Comparison of ENCODE assay signal across 9 mouse cellular contexts in the genomic region with DNA sequence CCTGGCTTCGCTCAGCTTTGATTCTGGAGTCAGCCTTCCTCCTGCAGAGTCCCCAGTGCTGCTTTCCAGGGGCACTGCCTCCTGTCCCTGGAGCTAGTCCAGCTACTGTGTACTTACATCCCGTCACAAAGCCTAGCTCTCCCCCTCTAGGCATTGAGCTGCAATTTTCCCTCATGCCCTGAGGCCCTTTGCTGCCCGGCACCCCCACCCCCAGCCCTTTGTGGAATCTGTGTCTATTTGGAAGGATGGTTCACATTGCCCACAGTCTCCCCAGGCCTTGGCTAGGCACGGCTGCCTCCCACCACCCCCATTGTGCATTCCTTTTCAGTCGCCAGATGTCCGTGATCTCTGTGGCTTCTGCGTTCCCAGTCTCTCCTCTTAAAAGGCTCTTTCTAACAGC.
DNase-seq lines count a peak whose midpoint lies in the region; ATAC-seq and TF ChIP-seq lines count a peak whose summit lies in the region.
"Had no signal": no experiment of that assay in that cellular context is flagged by ENCODE, and none has a peak within 500 bp of the region (broad histone marks: within the 10 kb centered on the region; RNA-seq: fewer than 3 reads in every experiment).

No protein-coding gene starts in this region.

- no peak overlapping the region for H3K4me3 ChIP-seq in heart, embryonic 16.5 days (ENCODE audit: low read length)
- H3K4me3 ChIP-seq in limb, embryonic 14.5 days (replicated peaks; ENCODE audit: low read length), result no peak overlapping the region
- no peak overlapping the region for H3K4me3 ChIP-seq in neural tube, embryonic 15.5 days (replicated peaks)

- H3K27ac ChIP-seq in heart, embryonic 16.5 days (ENCODE audit: low read length), result peak overlapping the region; percentile 34
- peak overlapping the region; percentile 1; the same call in 1 of the 2 replicates for H3K27ac ChIP-seq in limb, embryonic 14.5 days (replicated peaks; ENCODE audit: low read depth, low read length)
- H3K27ac ChIP-seq in neural tube, embryonic 15.5 days (replicated peaks), result peak overlapping the region; percentile 65

- no peaks in the 10 kb centered on the region for H3K36me3 ChIP-seq in heart, embryonic 16.5 days (ENCODE audit: control insufficient read depth, insufficient read depth)
- peaks cover 24% of the 10 kb centered on the region for H3K36me3 ChIP-seq in limb, embryonic 14.5 days (ENCODE audit: control insufficient read depth, insufficient read depth, low read length)
- H3K36me3 ChIP-seq in neural tube, embryonic 15.5 days, result peaks cover 3% of the 10 kb centered on the region

- TF ChIP-seq POLR2A in limb, embryonic 14.5 days (IDR thresholded peaks at IDR 0.05; ENCODE audit: borderline replicate concordance, extremely low read depth, insufficient read depth, insufficient read length), result no peak

- peak; percentile 71 for ATAC-seq in heart, embryonic 16.5 days (replicated peaks; ENCODE audit: extremely low read depth, insufficient read depth, low FRiP score)
- ATAC-seq in limb, embryonic 14.5 days (ENCODE audit: low FRiP score, low read depth), result 0 out of 2 replicates have a peak, but pooled peaks have one; percentile 5
- ATAC-seq in neural tube, embryonic 15.5 days (ENCODE audit: low FRiP score), result peak; percentile 72

- WGBS in heart, embryonic 16.5 days, result 34% methylated on average over 7 of the region's 7 CpGs
- 23% methylated on average over 7 of the region's 7 CpGs for WGBS in limb, embryonic 14.5 days
- 12% methylated on average over 7 of the region's 7 CpGs for WGBS in neural tube, embryonic 15.5 days

- H3K9ac ChIP-seq in heart, embryonic 16.5 days (ENCODE audit: low read length), result 0 out of 2 replicates have a peak overlapping the region, but pooled peaks have one; percentile 0
- no peak overlapping the region; the same call in 1 of the 2 replicates for H3K9ac ChIP-seq in limb, embryonic 14.5 days (ENCODE audit: low read depth, low read length, severe bottlenecking)
- no peak overlapping the region for H3K9ac ChIP-seq in neural tube, embryonic 15.5 days (replicated peaks)

- H3K4me2 ChIP-seq in heart, embryonic 16.5 days (ENCODE audit: low read depth, low read length), result peak overlapping the region; percentile 24; the same call in 1 of the 2 replicates
- H3K4me2 ChIP-seq in limb, embryonic 14.5 days (replicated peaks; ENCODE audit: low read depth, low read length, severe bottlenecking), result no peak overlapping the region
- H3K4me2 ChIP-seq in neural tube, embryonic 15.5 days, result no peak overlapping the region

- H3K9me3 ChIP-seq in heart, embryonic 16.5 days (replicated peaks; ENCODE audit: control insufficient read depth, low read length), result no peaks in the 10 kb centered on the region
- H3K9me3 ChIP-seq in limb, embryonic 14.5 days (ENCODE audit: control insufficient read depth, low read length), result no peaks in the 10 kb centered on the region
- no peaks in the 10 kb centered on the region for H3K9me3 ChIP-seq in neural tube, embryonic 15.5 days (replicated peaks)
- H3K9me3 ChIP-seq: G1E had no signal

- DNase-seq in kidney, postnatal 10 days, result peak; percentile 35
- DNase-seq in kidney, adult 11 months, result no peak
- DNase-seq in cerebellum, postnatal 25 days, result peak; percentile 26 to 47
- DNase-seq in limb, embryonic 14.5 days (ENCODE audit: low spot score), result peak; percentile 48
- no peak for DNase-seq in yolk sac, embryonic 10.5 days (ENCODE audit: low spot score)
- DNase-seq in c-Kit-positive CD71-positive TER-119-positive erythroid progenitor cells, embryonic 14.5 days (ENCODE audit: low spot score), result no peak

- no peaks in the 10 kb centered on the region for H3K27me3 ChIP-seq in heart, embryonic 16.5 days (ENCODE audit: control insufficient read depth, insufficient read depth, low read length)
- no peaks in the 10 kb centered on the region for H3K27me3 ChIP-seq in limb, embryonic 14.5 days (ENCODE audit: control insufficient read depth, insufficient read depth, low read length)
- no peaks in the 10 kb centered on the region for H3K27me3 ChIP-seq in neural tube, embryonic 15.5 days (replicated peaks)

- H3K4me1 ChIP-seq in heart, embryonic 16.5 days (ENCODE audit: control insufficient read depth, insufficient read depth, low read length), result peaks cover 21% of the 10 kb centered on the region
- peaks cover 24% of the 10 kb centered on the region for H3K4me1 ChIP-seq in limb, embryonic 14.5 days (ENCODE audit: control insufficient read depth, insufficient read depth, low read length)
- H3K4me1 ChIP-seq in neural tube, embryonic 15.5 days, result peaks cover 37% of the 10 kb centered on the region

Comparison
In these comparisons a context has a peak if more than half of its experiments do, and no peak if none do; other contexts are left out.
1. DNase-seq: peak in kidney, postnatal 10 days (single experiment), cerebellum, postnatal 25 days (2 of 2) and limb, embryonic 14.5 days (single experiment); none in kidney, adult 11 months (single experiment), yolk sac, embryonic 10.5 days (single experiment) and c-Kit-positive CD71-positive TER-119-positive erythroid progenitor cells, embryonic 14.5 days (single experiment).
2. ATAC-seq: peak in every context shown above with its lines; median percentile 72 in neural tube, embryonic 15.5 days; 71 in heart, embryonic 16.5 days; 5 in limb, embryonic 14.5 days.
3. H3K27ac ChIP-seq: peak in every context shown above with its lines; median percentile 65 in neural tube, embryonic 15.5 days; 34 in heart, embryonic 16.5 days; 1 in limb, embryonic 14.5 days.